Mouse (Mus musculus): ENCODE results near the gene Ss18l2.
A peak's percentile ranks its signal among the peaks of the same experiment; 100 is the strongest.

Ss18l2 gene

GRCm38 (mm10) chr9:121760271-121761090 lies 50.4 kb downstream of the Ss18l2 start:
- DNase-seq: peak; percentile 50

- no peak for DNase-seq
Measured at GRCm38 (mm10) chr9:121761091-121761665, 51.0 kb downstream of the Ss18l2 start.

GRCm38 (mm10) chr9:121761787-121762186 lies 51.7 kb downstream of the Ss18l2 start:
- DNase-seq: no peak

GRCm38 (mm10) chr9:121762248-121762647 lies 52.1 kb downstream of the Ss18l2 start:
- DNase-seq: no peak

- no peak for DNase-seq
Measured at GRCm38 (mm10) chr9:121762761-121763160, 52.6 kb downstream of the Ss18l2 start.
